ENCODE assay signal across 12 mouse cellular contexts in the genomic region with DNA sequence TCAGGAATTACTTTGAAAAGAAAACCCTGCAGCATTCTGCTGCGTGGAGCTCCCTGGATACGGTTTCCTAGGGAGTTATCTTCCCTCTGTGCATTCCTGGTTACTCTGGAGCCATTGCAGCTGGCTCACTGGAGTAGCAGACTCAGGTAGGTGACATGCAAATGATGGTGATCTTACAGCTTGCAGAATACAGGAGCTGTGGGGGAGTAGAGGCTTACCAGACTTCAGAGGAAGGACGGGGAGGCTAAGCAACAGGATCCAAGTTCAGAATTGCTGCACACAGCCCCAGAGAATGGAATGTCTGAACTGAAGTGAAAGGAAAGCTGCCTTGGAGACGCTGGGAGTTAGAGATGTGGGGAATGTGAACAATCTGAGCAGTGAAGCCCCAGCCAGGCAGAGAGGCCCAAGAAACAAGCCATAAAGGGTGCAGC.
A peak's percentile ranks its signal among the peaks of the same experiment; 100 is the strongest.
DNase-seq lines count a peak whose midpoint lies in the region; ATAC-seq and TF ChIP-seq lines count a peak whose summit lies in the region.
"Had no signal": no experiment of that assay in that cellular context is flagged by ENCODE, and none has a peak within 500 bp of the region (broad histone marks: within the 10 kb centered on the region; RNA-seq: fewer than 3 reads in every experiment).

No protein-coding gene starts in this region.

- no peak for TF ChIP-seq EP300 in lung, postnatal 0 days (IDR thresholded peaks at IDR 0.05)

- no peaks in the 10 kb centered on the region for H3K4me1 ChIP-seq in lung, postnatal 0 days (ENCODE audit: insufficient read depth, low read depth, low read length)
- H3K4me1 ChIP-seq in hindbrain, embryonic 16.5 days (ENCODE audit: control insufficient read depth, insufficient read depth, low read depth, low read length): no peaks in the 10 kb centered on the region; the same call in 1 of the 2 replicates
- no peaks in the 10 kb centered on the region for H3K4me1 ChIP-seq in stomach, embryonic 16.5 days (ENCODE audit: control insufficient read depth, insufficient read depth, low read length)

- no peaks in the 10 kb centered on the region for H3K27me3 ChIP-seq in lung, postnatal 0 days (replicated peaks; ENCODE audit: insufficient read depth, low read length)
- H3K27me3 ChIP-seq in hindbrain, embryonic 16.5 days (replicated peaks; ENCODE audit: control insufficient read depth, insufficient read depth, low read length): no peaks in the 10 kb centered on the region
- H3K27me3 ChIP-seq in stomach, embryonic 16.5 days (ENCODE audit: control insufficient read depth, insufficient read depth, low read length): no peaks in the 10 kb centered on the region
- H3K27me3 ChIP-seq: hindbrain, embryonic 15.5 days; megakaryocyte, embryonic 14.5 days had no signal

- 0 out of 2 replicates have a peak overlapping the region, but pooled peaks have one; percentile 12 for H3K4me2 ChIP-seq in lung, postnatal 0 days (replicated peaks; ENCODE audit: low read depth, low read length)
- no peak overlapping the region for H3K4me2 ChIP-seq in hindbrain, embryonic 16.5 days (ENCODE audit: low read length)
- no peak overlapping the region for H3K4me2 ChIP-seq in stomach, embryonic 16.5 days (ENCODE audit: low read depth, low read length)
- H3K4me2 ChIP-seq: hindbrain, embryonic 15.5 days had no signal

- 33% methylated on average over 4 of the region's 4 CpGs for WGBS in lung, postnatal 0 days
- 28% methylated on average over 4 of the region's 4 CpGs for WGBS in hindbrain, embryonic 16.5 days
- 28% methylated on average over 4 of the region's 4 CpGs for WGBS in stomach, embryonic 16.5 days

- H3K4me3 ChIP-seq in lung, postnatal 0 days (ENCODE audit: low read depth, low read length): no peak overlapping the region
- no peak overlapping the region for H3K4me3 ChIP-seq in hindbrain, embryonic 16.5 days (ENCODE audit: low read length)
- H3K4me3 ChIP-seq in stomach, embryonic 16.5 days (replicated peaks; ENCODE audit: low read length): no peak overlapping the region
- H3K4me3 ChIP-seq: hindbrain, embryonic 15.5 days; megakaryocyte, embryonic 14.5 days had no signal

- no peak overlapping the region for H3K27ac ChIP-seq in lung, postnatal 0 days (ENCODE audit: low read length)
- no peak overlapping the region; the same call in 1 of the 2 replicates for H3K27ac ChIP-seq in hindbrain, embryonic 16.5 days (ENCODE audit: low read depth, low read length)
- no peak overlapping the region for H3K27ac ChIP-seq in stomach, embryonic 16.5 days (ENCODE audit: low read length)
- H3K27ac ChIP-seq: hindbrain, embryonic 15.5 days had no signal

- peak; percentile 38; the same call in 1 of the 2 replicates for ATAC-seq in lung, postnatal 0 days
- peak; percentile 37; the same call in 1 of the 2 replicates for ATAC-seq in hindbrain, embryonic 16.5 days
- ATAC-seq in stomach, embryonic 16.5 days (ENCODE audit: insufficient read depth, low FRiP score): peak; percentile 62; the same call in 1 of the 2 replicates

- no peaks in the 10 kb centered on the region for H3K9me3 ChIP-seq in lung, postnatal 0 days (ENCODE audit: low read length)
- no peaks in the 10 kb centered on the region for H3K9me3 ChIP-seq in hindbrain, embryonic 16.5 days (ENCODE audit: control insufficient read depth, low read length)
- H3K9me3 ChIP-seq in stomach, embryonic 16.5 days (replicated peaks; ENCODE audit: control insufficient read depth, low read length): no peaks in the 10 kb centered on the region
- H3K9me3 ChIP-seq: hindbrain, embryonic 15.5 days had no signal

- H3K9ac ChIP-seq in lung, postnatal 0 days (replicated peaks; ENCODE audit: low read depth): no peak overlapping the region
- no peak overlapping the region for H3K9ac ChIP-seq in hindbrain, embryonic 16.5 days (ENCODE audit: low read depth, low read length)
- no peak overlapping the region for H3K9ac ChIP-seq in stomach, embryonic 16.5 days (ENCODE audit: low read length)
- H3K9ac ChIP-seq: hindbrain, embryonic 15.5 days had no signal

- peak; percentile 72 for DNase-seq in heart, adult 11 months
- no peak for DNase-seq in heart, adult 9 months (ENCODE audit: low spot score in 2 of 2)
- no peak for DNase-seq in lung, postnatal 0 days (ENCODE audit: low spot score)
- no peak for DNase-seq in lung, postnatal 14 days
- no peak for DNase-seq in right cerebral cortex, adult 18-20 months
- DNase-seq in thymus, adult 18-20 months: no peak
- DNase-seq: adrenal gland, adult 8-10 months; cerebellum, postnatal 36 days had no signal

- no peak for TF ChIP-seq CTCF in lung, postnatal 0 days (IDR thresholded peaks at IDR 0.05)

- no peaks in the 10 kb centered on the region for H3K36me3 ChIP-seq in lung, postnatal 0 days (ENCODE audit: insufficient read depth, low read length)
- no peaks in the 10 kb centered on the region for H3K36me3 ChIP-seq in hindbrain, embryonic 16.5 days (ENCODE audit: control insufficient read depth, insufficient read depth, low read length)
- no peaks in the 10 kb centered on the region for H3K36me3 ChIP-seq in stomach, embryonic 16.5 days (ENCODE audit: control insufficient read depth, insufficient read depth, low read length)
- H3K36me3 ChIP-seq: hindbrain, embryonic 15.5 days had no signal
